In the genomic region with DNA sequence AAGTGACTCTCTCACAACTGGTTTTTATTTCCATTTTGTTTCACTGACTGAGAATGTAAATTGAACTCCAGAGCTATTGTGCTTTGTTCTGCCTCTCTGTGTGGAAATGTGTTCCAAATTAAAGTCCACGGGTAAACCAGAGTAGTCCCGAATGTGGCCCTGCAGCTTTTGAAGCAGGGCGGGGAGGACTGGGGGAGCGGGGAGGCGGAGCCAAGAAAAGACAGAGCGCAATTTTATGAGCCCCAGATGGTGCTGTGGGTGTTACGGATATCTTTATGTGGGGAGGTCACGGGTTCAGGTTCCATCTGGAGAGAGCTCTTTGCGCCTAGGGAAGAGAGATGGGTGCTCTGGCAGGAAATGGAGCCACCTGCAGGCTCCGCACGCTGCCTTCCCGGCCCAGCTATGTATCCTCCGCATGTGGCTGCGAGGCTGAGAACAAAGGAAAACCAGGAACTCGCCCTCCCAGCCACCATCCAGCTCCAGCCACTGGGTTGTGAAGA, we compare ENCODE assay signal across 8 mouse cellular contexts. TPM values are rescaled to one million over a fixed set of nuclear protein-coding genes. Genes with fewer than 3 reads are reported as not detected.
DNase-seq lines count a peak whose midpoint lies in the region; ATAC-seq and TF ChIP-seq lines count a peak whose summit lies in the region.

No protein-coding gene starts in this region.

- H3K27me3 ChIP-seq in hindbrain, postnatal 0 days (ENCODE audit: insufficient read depth, low read length), result no peaks in the 10 kb centered on the region
- no peaks in the 10 kb centered on the region for H3K27me3 ChIP-seq in midbrain, embryonic 11.5 days (ENCODE audit: control insufficient read depth, insufficient read depth, low read length)
- H3K27me3 ChIP-seq in stomach, embryonic 15.5 days (replicated peaks), result no peaks in the 10 kb centered on the region

- 2% methylated on average over 15 of the region's 15 CpGs for WGBS in hindbrain, postnatal 0 days
- WGBS in midbrain, embryonic 11.5 days, result 3% methylated on average over 15 of the region's 15 CpGs
- WGBS in stomach, embryonic 15.5 days, result 1% methylated on average over 15 of the region's 15 CpGs

- peaks cover 4% of the 10 kb centered on the region; the same call in 1 of the 2 replicates for H3K4me1 ChIP-seq in hindbrain, postnatal 0 days (ENCODE audit: insufficient read depth, low read length)
- 0 out of 2 replicates have a peak, but pooled peaks cover 4% of the 10 kb centered on the region for H3K4me1 ChIP-seq in midbrain, embryonic 11.5 days (ENCODE audit: control insufficient read depth, insufficient read depth, low read length)
- H3K4me1 ChIP-seq in stomach, embryonic 15.5 days, result peaks cover 8% of the 10 kb centered on the region

- peak overlapping the region; percentile 54 for H3K4me2 ChIP-seq in hindbrain, postnatal 0 days (ENCODE audit: low read depth, low read length)
- peak overlapping the region; percentile 42 for H3K4me2 ChIP-seq in midbrain, embryonic 11.5 days
- peak overlapping the region; percentile 62 for H3K4me2 ChIP-seq in stomach, embryonic 15.5 days

- H3K9ac ChIP-seq in hindbrain, postnatal 0 days (replicated peaks; ENCODE audit: low read length), result no peak overlapping the region
- H3K9ac ChIP-seq in midbrain, embryonic 11.5 days (ENCODE audit: low read length), result peak overlapping the region; percentile 62
- no peak overlapping the region for H3K9ac ChIP-seq in stomach, embryonic 15.5 days

- peak overlapping the region; percentile 23 for H3K4me3 ChIP-seq in hindbrain, postnatal 0 days (ENCODE audit: low read length)
- peak overlapping the region; percentile 27; the same call in 1 of the 2 replicates for H3K4me3 ChIP-seq in left cerebral cortex, adult 2 months
- peak overlapping the region; percentile 24; the same call in 1 of the 2 replicates for H3K4me3 ChIP-seq in midbrain, embryonic 11.5 days (ENCODE audit: low read depth, low read length)
- peak overlapping the region; percentile 28 for H3K4me3 ChIP-seq in stomach, embryonic 15.5 days (replicated peaks)

- no peaks in the 10 kb centered on the region for H3K9me3 ChIP-seq in hindbrain, postnatal 0 days (ENCODE audit: low read length)
- no peaks in the 10 kb centered on the region for H3K9me3 ChIP-seq in midbrain, embryonic 11.5 days (ENCODE audit: control insufficient read depth, low read length)
- no peaks in the 10 kb centered on the region for H3K9me3 ChIP-seq in stomach, embryonic 15.5 days

- H3K36me3 ChIP-seq in hindbrain, postnatal 0 days (ENCODE audit: insufficient read depth, low read length), result no peaks in the 10 kb centered on the region
- H3K36me3 ChIP-seq in midbrain, embryonic 11.5 days (ENCODE audit: control insufficient read depth, insufficient read depth, low read length), result no peaks in the 10 kb centered on the region
- no peaks in the 10 kb centered on the region for H3K36me3 ChIP-seq in stomach, embryonic 15.5 days

- peak; percentile 48 for TF ChIP-seq CTCF in hindbrain, postnatal 0 days (IDR thresholded peaks at IDR 0.05; ENCODE audit: low read depth)
- peak; percentile 37 for TF ChIP-seq CTCF in left cerebral cortex, adult 2 months (IDR thresholded peaks at IDR 0.05)

- H3K27ac ChIP-seq in hindbrain, postnatal 0 days, result peak overlapping the region; percentile 21; the same call in 1 of the 2 replicates
- no peak overlapping the region for H3K27ac ChIP-seq in left cerebral cortex, adult 2 months
- no peak overlapping the region; the same call in 1 of the 2 replicates for H3K27ac ChIP-seq in midbrain, embryonic 11.5 days (ENCODE audit: low read depth, low read length)
- peak overlapping the region; percentile 80 for H3K27ac ChIP-seq in stomach, embryonic 15.5 days

- intact Hi-C loops in heart, postnatal 25 days (cut with DNase I), result no loop called here
- intact Hi-C loops in left cerebral cortex, adult 2 months (cut with DNase I), result loop anchor here (5.0 kb wide), 1 partner anchor 192 kb away; no protein-coding TSS in a partner anchor

- peak; percentile 92 for DNase-seq in heart, adult 11 months
- no peak for DNase-seq in heart, postnatal 25 days (ENCODE audit: low spot score)
- peak; percentile 56 for DNase-seq in hindbrain, postnatal 0 days (ENCODE audit: low spot score)
- DNase-seq in left cerebral cortex, adult 2 months (ENCODE audit: extremely low spot score in 1 of 2, low spot score in 2 of 2), result peak; percentile 41 to 44
- DNase-seq in midbrain, embryonic 11.5 days (ENCODE audit: low spot score, missing footprints), result peak; percentile 93

- ATAC-seq in frontal cortex, adult (ENCODE audit: low TSS enrichment), result peak; percentile 88
- peak; percentile 80 for ATAC-seq in hindbrain, postnatal 0 days
- peak; percentile 80 for ATAC-seq in midbrain, embryonic 11.5 days (ENCODE audit: low FRiP score)
- ATAC-seq in stomach, embryonic 15.5 days (ENCODE audit: insufficient read depth, low FRiP score, low read depth), result peak; percentile 75
- ATAC-seq in erythroid progenitor cell, adult 5-6 weeks (replicated peaks; ENCODE audit: low FRiP score, poor library complexity, severe bottlenecking), result no peak

RNA-seq across cellular contexts. Expression of a gene that starts 23.8 kb away (rescaled TPM):
- total RNA-seq in heart, postnatal 25 days (2021), result 1 to 10 TPM; 1.5 to 1.8 TPM
- total RNA-seq in hindbrain, postnatal 0 days (2014; rRNA removed), result 7.0 and 7.5 TPM in 2 replicates
- 2.1 and 2.5 TPM in 2 replicates for polyA plus RNA-seq in hindbrain, postnatal 0 days (2015; fragmentation: Nextera tagmentation; extraction: Ambion mirVana)
- total RNA-seq in left cerebral cortex, adult 2 months (2021), result 1 to 10 TPM; 1.0 to 1.4 TPM
- polyA plus RNA-seq in midbrain, embryonic 11.5 days (2014; fragmentation: Nextera tagmentation; extraction: Ambion mirVana), result 3.4 and 4.8 TPM in 2 replicates
- polyA plus RNA-seq in stomach, embryonic 15.5 days (2015; fragmentation: Nextera tagmentation; extraction: Ambion mirVana), result 17.4 and 20.9 TPM in 2 replicates
- not detected in 2 replicates for total RNA-seq in erythroid progenitor cell, adult 5-6 weeks (2015; ENCODE audit: low replicate concordance)
- not detected in 2 replicates for total RNA-seq in erythroid progenitor cell, adult 5-6 weeks (2017; ENCODE audit: low replicate concordance)

Comparison
In these comparisons a context has a peak if more than half of its experiments do, and no peak if none do; other contexts are left out.
1. H3K27ac ChIP-seq: peak in hindbrain, postnatal 0 days (single experiment) and stomach, embryonic 15.5 days (single experiment); none in left cerebral cortex, adult 2 months (single experiment) and midbrain, embryonic 11.5 days (single experiment).
2. Peak in every context shown above with its lines, with median percentiles within 50 percentile points of each other: H3K4me2 ChIP-seq and H3K4me3 ChIP-seq.